Mouse (Mus musculus): ENCODE results near the gene Zfp85. TPM values are rescaled to one million over a fixed set of nuclear protein-coding genes. Genes with fewer than 3 reads are reported as not detected.
"Not testable (repeated sequence)": the region's sequence is repeated elsewhere in the genome, so short reads cannot be mapped to it uniquely, and the experiment has no call there.

Gene Zfp85
- polyA plus RNA-seq, 1 experiment from 2014 or later: 6.1 TPM

DNA sequence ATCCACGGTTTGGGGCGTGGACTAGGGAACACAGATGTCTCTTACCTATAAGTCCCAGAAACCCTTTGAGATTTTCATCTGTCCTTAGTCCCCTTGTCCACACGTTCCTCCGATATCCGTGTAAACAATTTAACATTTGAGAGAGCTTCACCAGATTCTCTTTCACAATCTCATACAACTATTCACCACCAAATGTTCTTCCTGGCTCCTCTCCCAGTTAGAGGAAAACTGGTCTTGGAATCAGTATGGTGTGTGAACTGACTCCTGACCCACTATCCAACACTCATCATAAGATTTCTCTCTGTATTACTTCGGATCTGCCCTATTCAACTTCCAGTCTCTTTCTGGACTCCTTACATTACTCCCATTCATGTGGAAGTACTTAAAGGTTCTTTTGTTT is 733 bp upstream of the Zfp85 start:
- Histone ChIP-seq H3K27me3 (replicated peaks; ENCODE audit: control insufficient read depth, insufficient read depth, low read length) (no peaks in the 10 kb centered on the region), H3K4me3 (ENCODE audit: low read depth, low read length) (no peak overlapping the region), H3K4me1 (replicated peaks; ENCODE audit: control insufficient read depth, insufficient read depth, low read length) (0 out of 2 replicates have a peak, but pooled peaks cover 4% of the 10 kb centered on the region), H3K4me2 (ENCODE audit: low read length) (peak overlapping the region; percentile 59), H3K36me3 (ENCODE audit: control insufficient read depth, insufficient read depth, low read length) (peaks cover 5% of the 10 kb centered on the region; the same call in 1 of the 2 replicates), H3K9me3 (ENCODE audit: control insufficient read depth, low read length) (no peaks in the 10 kb centered on the region), H3K27ac (ENCODE audit: low read depth) (no peak overlapping the region), H3K9ac (ENCODE audit: low read length) (no peak overlapping the region)
- no peak for DNase-seq (ENCODE audit: low spot score)
- WGBS: 85% methylated on average over 6 of the region's 6 CpGs
- no peak for ATAC-seq (replicated peaks; ENCODE audit: low FRiP score, low TSS enrichment, low read depth)

GRCm38 (mm10) chr13:67743896-67744295 is 11.1 kb downstream of the Zfp85 start:
- Histone ChIP-seq H3K27ac (ENCODE audit: low read depth) (no peak overlapping the region), H3K9ac (ENCODE audit: low read length) (no peak overlapping the region), H3K4me2 (ENCODE audit: low read length) (no peak overlapping the region), H3K36me3 (ENCODE audit: control insufficient read depth, insufficient read depth, low read length) (peaks cover 12% of the 10 kb centered on the region), H3K4me1 (replicated peaks; ENCODE audit: control insufficient read depth, insufficient read depth, low read length) (no peaks in the 10 kb centered on the region), H3K27me3 (replicated peaks; ENCODE audit: control insufficient read depth, insufficient read depth, low read length) (no peaks in the 10 kb centered on the region), H3K4me3 (ENCODE audit: low read depth, low read length) (no peak overlapping the region), H3K9me3 (ENCODE audit: control insufficient read depth, low read length) (no peaks in the 10 kb centered on the region)
- no peak for ATAC-seq (replicated peaks; ENCODE audit: low FRiP score, low TSS enrichment, low read depth)
- WGBS: 88% methylated on average over 9 of the region's 9 CpGs
- no peak for DNase-seq (ENCODE audit: low spot score)

GRCm38 (mm10) chr13:67742941-67743340 is 12.1 kb downstream of the Zfp85 start:
- no peaks in the 10 kb centered on the region for H3K4me1 ChIP-seq (replicated peaks; ENCODE audit: control insufficient read depth, insufficient read depth, low read length)
- no peak overlapping the region for H3K9ac ChIP-seq (ENCODE audit: low read length)
- DNase-seq (ENCODE audit: low spot score) (no peak), ATAC-seq (replicated peaks; ENCODE audit: low FRiP score, low TSS enrichment, low read depth) (no peak)
- H3K36me3 ChIP-seq (ENCODE audit: control insufficient read depth, insufficient read depth, low read length): peaks cover 3% of the 10 kb centered on the region
- no peaks in the 10 kb centered on the region for H3K9me3 ChIP-seq (ENCODE audit: control insufficient read depth, low read length)
- no peak overlapping the region for H3K27ac ChIP-seq (ENCODE audit: low read depth)
- WGBS: 90% methylated on average over 3 of the region's 3 CpGs
- no peaks in the 10 kb centered on the region for H3K27me3 ChIP-seq (replicated peaks; ENCODE audit: control insufficient read depth, insufficient read depth, low read length)
- no peak overlapping the region for H3K4me2 ChIP-seq (ENCODE audit: low read length)
- H3K4me3 ChIP-seq (ENCODE audit: low read depth, low read length): no peak overlapping the region

DNA sequence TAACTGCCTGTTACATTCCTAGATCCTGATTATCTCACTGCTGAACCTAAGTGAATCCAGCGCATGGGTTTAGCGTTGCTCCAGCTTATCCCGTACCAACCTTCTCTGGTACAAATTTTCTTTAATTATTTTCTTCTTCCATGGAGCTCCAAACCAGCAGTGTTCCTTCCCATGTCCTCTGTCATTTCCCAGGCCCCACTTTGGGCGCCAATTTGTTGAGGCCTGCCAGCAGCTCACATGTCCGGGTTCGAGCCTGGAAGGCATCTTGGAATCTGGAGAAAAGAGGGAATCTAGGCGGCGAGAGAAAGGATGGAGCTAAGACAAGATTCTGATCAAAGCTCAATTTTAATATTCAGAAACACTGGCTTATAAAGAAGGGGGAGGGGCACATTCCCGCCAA is 20.6 kb downstream of the Zfp85 start:
- 94% methylated on average over 9 of the region's 9 CpGs for WGBS
- H3K4me1 ChIP-seq (replicated peaks; ENCODE audit: control insufficient read depth, insufficient read depth, low read length); DNase-seq (ENCODE audit: low spot score); H3K4me2 ChIP-seq (ENCODE audit: low read length); H3K9ac ChIP-seq (ENCODE audit: low read length); H3K36me3 ChIP-seq (ENCODE audit: control insufficient read depth, insufficient read depth, low read length); H3K4me3 ChIP-seq (ENCODE audit: low read depth, low read length); H3K9me3 ChIP-seq (ENCODE audit: control insufficient read depth, low read length); H3K27ac ChIP-seq (ENCODE audit: low read depth); H3K27me3 ChIP-seq (replicated peaks; ENCODE audit: control insufficient read depth, insufficient read depth, low read length); ATAC-seq (replicated peaks; ENCODE audit: low FRiP score, low TSS enrichment, low read depth): not testable (repeated sequence)

DNA sequence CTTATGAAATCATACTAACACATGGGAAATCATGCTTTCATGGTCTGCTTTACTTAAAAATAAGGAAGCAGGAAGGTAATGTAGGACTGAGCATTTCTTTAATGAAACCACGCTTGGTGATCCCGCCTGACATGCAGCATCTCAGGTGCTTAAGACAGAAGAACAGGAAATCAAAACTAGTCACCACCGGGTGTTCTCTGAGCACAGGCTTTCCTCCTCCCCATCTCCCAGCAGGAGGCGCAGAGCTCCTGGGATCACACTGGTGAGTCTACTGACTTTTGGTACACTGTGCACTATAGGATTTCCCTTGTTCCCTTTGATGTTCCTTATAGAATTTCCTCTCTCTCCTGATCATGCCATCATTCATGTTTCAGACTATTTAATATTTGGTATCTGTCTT is 25.6 kb downstream of the Zfp85 start:
- Histone ChIP-seq H3K9ac (ENCODE audit: low read length) (peak overlapping the region; percentile 60), H3K4me3 (ENCODE audit: low read depth, low read length) (peak overlapping the region; percentile 58), H3K4me2 (ENCODE audit: low read length) (peak overlapping the region; percentile 59)
- DNase-seq (ENCODE audit: low spot score) (peak; percentile 58), ATAC-seq (replicated peaks; ENCODE audit: low FRiP score, low TSS enrichment, low read depth) (peak; percentile 77)
- H3K9me3 ChIP-seq (ENCODE audit: control insufficient read depth, low read length); H3K27ac ChIP-seq (ENCODE audit: low read depth); H3K36me3 ChIP-seq (ENCODE audit: control insufficient read depth, insufficient read depth, low read length); H3K27me3 ChIP-seq (replicated peaks; ENCODE audit: control insufficient read depth, insufficient read depth, low read length); H3K4me1 ChIP-seq (replicated peaks; ENCODE audit: control insufficient read depth, insufficient read depth, low read length): not testable (repeated sequence)
- WGBS: 35% methylated on average over 4 of the region's 4 CpGs

DNA sequence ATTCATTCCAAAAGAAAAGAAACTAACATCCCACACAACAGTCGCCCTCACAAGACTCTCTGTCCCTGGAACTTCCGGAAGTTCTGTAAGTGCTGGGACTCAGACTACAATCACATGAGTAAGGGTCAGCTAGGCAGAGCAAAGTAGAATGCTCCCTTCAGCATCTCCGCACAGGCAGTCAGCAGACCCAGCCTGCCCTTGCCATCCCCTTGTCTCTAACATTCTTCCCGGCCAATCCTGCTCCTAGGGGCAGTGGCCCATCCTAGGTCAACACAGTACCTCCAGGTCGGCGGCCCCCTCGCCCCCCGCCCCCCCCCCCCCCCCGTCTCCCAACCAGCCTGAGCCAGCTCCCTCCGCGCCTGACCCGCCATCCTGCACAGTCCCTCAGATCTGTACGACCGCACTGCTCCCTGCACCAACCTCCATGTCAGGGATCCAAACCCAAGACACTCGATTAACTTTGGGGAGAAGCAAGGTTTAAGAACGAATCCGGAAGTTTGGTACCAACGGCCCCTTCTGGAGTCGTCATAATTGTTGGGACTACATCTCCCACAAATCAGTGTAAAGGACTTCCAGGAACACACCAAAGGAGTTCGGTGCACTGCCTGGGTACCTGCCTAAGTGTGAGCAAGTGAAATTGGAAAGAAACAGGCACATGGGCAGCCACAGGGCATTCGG is 26.2 kb downstream of the Zfp85 start, which contains the start of gene Zfp65:
Zfp65 (minus strand) TSS at position 533 of the 678 bp plus-strand sequence.
- Histone ChIP-seq H3K9me3 (ENCODE audit: control insufficient read depth, low read length) (no peaks in the 10 kb centered on the region), H3K27ac (ENCODE audit: low read depth) (no peak within 1 kb of the TSS; the same call in 1 of the 2 replicates), H3K4me2 (ENCODE audit: low read length) (peak within 1 kb of the TSS; percentile 59), H3K9ac (ENCODE audit: low read length) (peak within 1 kb of the TSS; percentile 60), H3K4me3 (ENCODE audit: low read depth, low read length) (peak within 1 kb of the TSS; percentile 58), H3K4me1 (replicated peaks; ENCODE audit: control insufficient read depth, insufficient read depth, low read length) (no peaks in the 10 kb centered on the region), H3K27me3 (replicated peaks; ENCODE audit: control insufficient read depth, insufficient read depth, low read length) (no peaks in the 10 kb centered on the region), H3K36me3 (ENCODE audit: control insufficient read depth, insufficient read depth, low read length) (no peaks in the 10 kb centered on the region)
- DNase-seq (ENCODE audit: low spot score): peak; percentile 80
- ATAC-seq (replicated peaks; ENCODE audit: low FRiP score, low TSS enrichment, low read depth): peak; percentile 82
- 2% methylated on average over 18 of the region's 21 CpGs for WGBS

DNA sequence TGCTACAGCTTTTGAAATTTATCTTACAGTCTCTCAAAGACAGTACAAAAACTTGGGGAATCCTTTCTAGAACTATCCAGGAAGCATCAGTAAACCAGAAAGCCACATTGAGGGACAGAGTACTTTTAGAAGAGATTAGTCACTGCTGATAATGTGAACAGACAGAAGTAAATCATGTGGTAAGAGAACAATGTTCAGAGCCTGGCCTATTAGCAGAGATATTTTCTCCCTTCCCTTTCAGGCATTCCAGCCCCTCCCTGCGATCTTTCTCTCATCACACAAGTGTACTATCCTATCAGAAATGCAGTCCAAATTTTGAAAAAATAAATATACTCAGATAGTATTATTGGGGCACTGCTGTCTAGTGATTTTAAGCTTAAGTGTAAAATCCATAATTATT is 26.9 kb downstream of the Zfp85 start:
- H3K9ac ChIP-seq (ENCODE audit: low read length): peak overlapping the region; percentile 60; the same call in 1 of the 2 replicates
- no peak overlapping the region for H3K27ac ChIP-seq (ENCODE audit: low read depth)
- H3K4me2 ChIP-seq (ENCODE audit: low read length): peak overlapping the region; percentile 59
- ATAC-seq (replicated peaks; ENCODE audit: low FRiP score, low TSS enrichment, low read depth) (no peak), DNase-seq (ENCODE audit: low spot score) (no peak)
- H3K27me3 ChIP-seq (replicated peaks; ENCODE audit: control insufficient read depth, insufficient read depth, low read length): no peaks in the 10 kb centered on the region
- H3K36me3 ChIP-seq (ENCODE audit: control insufficient read depth, insufficient read depth, low read length): no peaks in the 10 kb centered on the region
- 0 out of 2 replicates have a peak, but pooled peaks cover 2% of the 10 kb centered on the region for H3K4me1 ChIP-seq (replicated peaks; ENCODE audit: control insufficient read depth, insufficient read depth, low read length)
- no peaks in the 10 kb centered on the region for H3K9me3 ChIP-seq (ENCODE audit: control insufficient read depth, low read length)
- peak overlapping the region; percentile 58 for H3K4me3 ChIP-seq (ENCODE audit: low read depth, low read length)
- WGBS: 70% methylated on average over 1 of the region's 1 CpGs

- H3K27ac ChIP-seq (ENCODE audit: low read depth); DNase-seq (ENCODE audit: low spot score); H3K9ac ChIP-seq (ENCODE audit: low read length); H3K4me3 ChIP-seq (ENCODE audit: low read depth, low read length); H3K27me3 ChIP-seq (replicated peaks; ENCODE audit: control insufficient read depth, insufficient read depth, low read length); ATAC-seq (replicated peaks; ENCODE audit: low FRiP score, low TSS enrichment, low read depth); H3K36me3 ChIP-seq (ENCODE audit: control insufficient read depth, insufficient read depth, low read length); H3K4me2 ChIP-seq (ENCODE audit: low read length); H3K4me1 ChIP-seq (replicated peaks; ENCODE audit: control insufficient read depth, insufficient read depth, low read length); H3K9me3 ChIP-seq (ENCODE audit: control insufficient read depth, low read length): not testable (repeated sequence)
- 77% methylated on average over 2 of the region's 2 CpGs for WGBS
Observed at GRCm38 (mm10) chr13:67725331-67725730, 29.7 kb downstream of the Zfp85 start.
